In the genomic region with DNA sequence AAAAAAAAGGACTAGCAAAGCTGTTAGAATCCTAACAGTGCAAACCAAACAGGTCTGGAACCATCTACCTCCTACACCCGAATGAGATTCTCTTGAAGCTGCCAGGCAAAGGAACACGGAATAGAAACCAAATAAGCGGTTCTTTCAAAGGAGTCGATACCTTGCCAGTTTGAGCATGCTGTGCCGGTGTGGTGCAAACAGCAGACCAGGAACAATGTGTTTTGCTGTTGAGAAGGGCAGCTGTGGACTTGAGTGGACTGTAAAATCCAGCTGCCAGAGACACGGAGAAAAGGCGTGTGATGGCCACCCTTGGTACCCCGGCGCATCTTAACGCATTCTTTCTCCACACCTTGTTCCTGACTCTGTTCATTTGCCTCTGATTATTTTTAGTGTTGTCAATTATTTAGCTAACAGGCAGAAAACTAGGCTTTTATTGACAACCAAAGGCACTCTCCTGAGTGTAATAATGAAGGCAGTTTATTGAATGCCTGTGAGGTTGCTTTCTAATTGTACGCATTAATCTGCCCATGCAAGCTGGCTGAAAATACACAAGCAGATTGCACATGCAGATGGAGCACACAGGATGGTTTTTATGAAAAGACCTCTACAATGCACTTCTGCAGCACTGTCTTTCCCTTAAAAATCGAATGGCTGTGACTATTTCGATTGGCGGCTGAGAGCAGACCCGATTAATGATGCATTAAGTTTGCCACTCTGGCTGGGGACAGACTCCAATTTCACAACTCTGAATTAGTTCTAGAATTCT, we compare ENCODE assay signal across 11 mouse cellular contexts. TPM values are rescaled to one million over a fixed set of nuclear protein-coding genes. Genes with fewer than 3 reads are reported as not detected.
DNase-seq lines count a peak whose midpoint lies in the region; ATAC-seq lines count a peak whose summit lies in the region.
"Had no signal": no experiment of that assay in that cellular context is flagged by ENCODE, and none has a peak within 500 bp of the region (broad histone marks: within the 10 kb centered on the region; RNA-seq: fewer than 3 reads in every experiment).

No protein-coding gene starts in this region.

- no peaks in the 10 kb centered on the region for H3K36me3 ChIP-seq in forebrain, embryonic 10.5 days (replicated peaks)
- H3K36me3 ChIP-seq in hindbrain, embryonic 16.5 days (ENCODE audit: control insufficient read depth, insufficient read depth, low read length) = no peaks in the 10 kb centered on the region
- no peaks in the 10 kb centered on the region for H3K36me3 ChIP-seq in midbrain, embryonic 10.5 days
- H3K36me3 ChIP-seq: embryonic facial prominence, embryonic 15.5 days had no signal

- intact Hi-C loops in gastrocnemius, postnatal 14 days (cut with DNase I; ENCODE audit: low total_unique reads) = no loop called here

- peak overlapping the region; percentile 51; the same call in 1 of the 2 replicates for H3K27ac ChIP-seq in forebrain, embryonic 10.5 days
- H3K27ac ChIP-seq in hindbrain, embryonic 16.5 days (ENCODE audit: low read depth, low read length) = peak overlapping the region; percentile 49
- H3K27ac ChIP-seq in midbrain, embryonic 10.5 days (replicated peaks) = peak overlapping the region; percentile 77
- H3K27ac ChIP-seq: embryonic facial prominence, embryonic 15.5 days had no signal

- peak; percentile 31; the same call in 1 of the 2 replicates for ATAC-seq in cerebellum, adult (ENCODE audit: insufficient number of reproducible peaks, low FRiP score, low TSS enrichment)
- ATAC-seq in hindbrain, embryonic 16.5 days = peak; percentile 69

- DNase-seq in cerebellum, adult 11-12 months = no peak
- no peak for DNase-seq in forebrain, embryonic 10.5 days (ENCODE audit: extremely low spot score, low spot score)
- DNase-seq in midbrain, embryonic 10.5 days (ENCODE audit: low spot score) = peak; percentile 36
- no peak for DNase-seq in ovary, postnatal 10 days (ENCODE audit: low spot score)
- no peak for DNase-seq in ovary, postnatal 36 days (ENCODE audit: low spot score)
- DNase-seq in gastrocnemius, postnatal 14 days = no peak
- DNase-seq: lung, adult 2 months had no signal

- peaks cover 14% of the 10 kb centered on the region for H3K4me1 ChIP-seq in forebrain, embryonic 10.5 days
- H3K4me1 ChIP-seq in hindbrain, embryonic 16.5 days (ENCODE audit: control insufficient read depth, insufficient read depth, low read depth, low read length) = peaks cover 3% of the 10 kb centered on the region; the same call in 1 of the 2 replicates
- H3K4me1 ChIP-seq in midbrain, embryonic 10.5 days = peaks cover 24% of the 10 kb centered on the region
- H3K4me1 ChIP-seq: embryonic facial prominence, embryonic 15.5 days; megakaryocyte, embryonic 14.5 days had no signal

- peak overlapping the region; percentile 49 for H3K4me2 ChIP-seq in hindbrain, embryonic 16.5 days (ENCODE audit: low read length)
- H3K4me2 ChIP-seq: embryonic facial prominence, embryonic 15.5 days had no signal

- 78% methylated on average over 15 of the region's 15 CpGs for WGBS in forebrain, embryonic 10.5 days
- 29% methylated on average over 15 of the region's 15 CpGs for WGBS in hindbrain, embryonic 16.5 days
- 57% methylated on average over 15 of the region's 15 CpGs for WGBS in midbrain, embryonic 10.5 days

- H3K4me3 ChIP-seq in forebrain, embryonic 10.5 days = no peak overlapping the region
- H3K4me3 ChIP-seq in hindbrain, embryonic 16.5 days (ENCODE audit: low read length) = peak overlapping the region; percentile 18
- H3K4me3 ChIP-seq in midbrain, embryonic 10.5 days = peak overlapping the region; percentile 25; the same call in 1 of the 2 replicates
- H3K4me3 ChIP-seq: embryonic facial prominence, embryonic 15.5 days; megakaryocyte, embryonic 14.5 days had no signal

- no peaks in the 10 kb centered on the region for H3K27me3 ChIP-seq in forebrain, embryonic 10.5 days (ENCODE audit: poor library complexity, severe bottlenecking)
- no peaks in the 10 kb centered on the region for H3K27me3 ChIP-seq in hindbrain, embryonic 16.5 days (replicated peaks; ENCODE audit: control insufficient read depth, insufficient read depth, low read length)
- H3K27me3 ChIP-seq in midbrain, embryonic 10.5 days (ENCODE audit: low read depth, poor library complexity, severe bottlenecking) = no peaks in the 10 kb centered on the region; the same call in 1 of the 2 replicates
- H3K27me3 ChIP-seq: embryonic facial prominence, embryonic 15.5 days; megakaryocyte, embryonic 14.5 days had no signal

- 0 out of 2 replicates have a peak overlapping the region, but pooled peaks have one; percentile 14 for H3K9ac ChIP-seq in hindbrain, embryonic 16.5 days (ENCODE audit: low read depth, low read length)
- H3K9ac ChIP-seq: embryonic facial prominence, embryonic 15.5 days had no signal

- H3K9me3 ChIP-seq in forebrain, embryonic 10.5 days = peaks cover 7% of the 10 kb centered on the region; the same call in 1 of the 2 replicates
- no peaks in the 10 kb centered on the region for H3K9me3 ChIP-seq in hindbrain, embryonic 16.5 days (ENCODE audit: control insufficient read depth, low read length)
- H3K9me3 ChIP-seq in midbrain, embryonic 10.5 days (replicated peaks) = peaks cover 11% of the 10 kb centered on the region; the same call in 1 of the 2 replicates
- H3K9me3 ChIP-seq: embryonic facial prominence, embryonic 15.5 days had no signal

RNA-seq across cellular contexts. Expression of a gene that starts 38.9 kb away (rescaled TPM):
- polyA plus RNA-seq in forebrain, embryonic 10.5 days (2016; fragmentation: Nextera tagmentation; extraction: Ambion mirVana) = not detected in 2 replicates
- polyA plus RNA-seq in hindbrain, embryonic 16.5 days (2015; fragmentation: Nextera tagmentation; extraction: Ambion mirVana) = 0.19 and 0.34 TPM in 2 replicates
- 0.16 TPM in 1 of 2 replicates, not detected in the other for polyA plus RNA-seq in midbrain, embryonic 10.5 days (2016; fragmentation: Nextera tagmentation; extraction: Ambion mirVana)
- under 1 TPM; 0.20 to 0.21 TPM for total RNA-seq in gastrocnemius, postnatal 14 days (2021)
